9 mouse cellular contexts compared by ENCODE assay signal in the genomic region with DNA sequence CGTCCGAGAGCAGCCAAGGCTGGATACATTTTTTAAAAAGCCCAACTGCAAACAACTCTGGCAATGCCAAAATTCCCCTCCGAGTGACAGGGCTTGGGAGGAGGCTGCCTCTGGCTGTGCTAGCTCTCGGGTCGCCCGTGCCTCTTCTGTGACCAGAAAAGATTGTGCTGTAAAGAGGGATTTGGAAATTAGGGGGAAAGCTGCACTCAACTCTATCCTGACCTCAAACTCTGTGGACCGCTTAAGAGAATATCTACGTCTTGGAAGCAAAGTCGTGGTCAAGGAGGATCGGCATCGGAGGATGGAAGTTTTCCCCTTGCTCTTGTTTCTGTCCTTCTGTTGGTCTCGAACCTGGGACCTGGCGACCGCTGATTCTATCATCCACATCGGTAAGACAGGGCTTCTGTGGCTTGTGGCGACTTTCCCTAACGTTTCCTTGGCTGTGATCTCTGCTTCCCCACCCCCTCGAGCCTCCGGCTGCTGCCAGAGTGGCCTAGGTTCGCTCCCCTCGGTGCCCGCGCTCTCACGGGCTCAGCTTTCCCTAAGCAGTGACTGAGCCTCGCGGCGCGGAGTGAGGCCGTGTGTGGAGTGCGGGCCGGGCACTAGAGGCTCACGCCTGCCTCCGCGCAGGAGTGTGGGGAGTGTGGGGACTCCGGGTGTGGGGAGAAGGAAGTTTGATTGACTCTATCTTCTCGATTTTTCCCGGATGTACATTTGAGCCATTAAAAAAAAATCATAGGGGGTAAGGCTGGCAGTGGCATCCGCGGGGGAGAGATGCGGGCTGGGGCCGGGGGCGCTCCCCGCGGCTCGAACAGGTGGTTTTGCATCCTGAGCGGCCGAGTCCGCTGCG. TPM values are rescaled to one million over a fixed set of nuclear protein-coding genes. Genes with fewer than 3 reads are reported as not detected.
DNase-seq lines count a peak whose midpoint lies in the region; ATAC-seq and TF ChIP-seq lines count a peak whose summit lies in the region.
"Had no signal": no experiment of that assay in that cellular context is flagged by ENCODE, and none has a peak within 500 bp of the region (broad histone marks: within the 10 kb centered on the region; RNA-seq: fewer than 3 reads in every experiment).

No protein-coding gene starts in this region.

- peak; percentile 61 for DNase-seq in lung, embryonic 14.5 days
- DNase-seq in lung, postnatal 36 days, result no peak
- DNase-seq in cerebellum, postnatal 4 days (ENCODE audit: low spot score in 2 of 2), result peak; percentile 28 to 55
- peak; percentile 18 to 21 for DNase-seq in gastrocnemius, postnatal 4 days (ENCODE audit: low spot score in 2 of 2)
- DNase-seq in layer of hippocampus, postnatal 25 days (ENCODE audit: extremely low spot score in 1 of 2, low spot score in 1 of 2), result peak; percentile 56 to 58

- H3K4me1 ChIP-seq in lung, embryonic 14.5 days (ENCODE audit: insufficient read depth), result no peaks in the 10 kb centered on the region
- H3K4me1 ChIP-seq in stomach, embryonic 16.5 days (ENCODE audit: control insufficient read depth, insufficient read depth, low read length), result 0 out of 2 replicates have a peak, but pooled peaks cover 3% of the 10 kb centered on the region

- H3K4me2 ChIP-seq in lung, embryonic 14.5 days, result peak overlapping the region; percentile 96
- peak overlapping the region; percentile 99 for H3K4me2 ChIP-seq in stomach, embryonic 16.5 days (ENCODE audit: low read depth, low read length)

- TF ChIP-seq CTCF in lung, embryonic 14.5 days (IDR thresholded peaks at IDR 0.05; ENCODE audit: low read depth), result no peak

- peak overlapping the region; percentile 67 for H3K4me3 ChIP-seq in lung, embryonic 14.5 days (ENCODE audit: low read depth, low read length)
- peak overlapping the region; percentile 68 for H3K4me3 ChIP-seq in stomach, embryonic 16.5 days (replicated peaks; ENCODE audit: low read length)

- peaks cover 16% of the 10 kb centered on the region; the same call in 1 of the 2 replicates for H3K27me3 ChIP-seq in lung, embryonic 14.5 days (ENCODE audit: insufficient read depth, low read length)
- H3K27me3 ChIP-seq in stomach, embryonic 16.5 days (ENCODE audit: control insufficient read depth, insufficient read depth, low read length), result peaks cover 20% of the 10 kb centered on the region

- peak; percentile 58; the same call in 1 of the 2 replicates for ATAC-seq in lung, embryonic 14.5 days (ENCODE audit: insufficient read depth)
- ATAC-seq in megakaryocyte progenitor cell, adult 5-6 weeks (replicated peaks; ENCODE audit: poor library complexity), result peak; percentile 26; the same call in 1 of the 2 replicates
- peak; percentile 56; the same call in 1 of the 2 replicates for ATAC-seq in stomach, embryonic 16.5 days (ENCODE audit: insufficient read depth, low FRiP score)
- ATAC-seq in inflammation-experienced regulatory T-cells, adult 6 months, result no peak

- H3K9me3 ChIP-seq in lung, embryonic 14.5 days (ENCODE audit: low read depth, low read length), result no peaks in the 10 kb centered on the region
- no peaks in the 10 kb centered on the region for H3K9me3 ChIP-seq in stomach, embryonic 16.5 days (replicated peaks; ENCODE audit: control insufficient read depth, low read length)

- under 1% methylated on average over 49 of the region's 49 CpGs for WGBS in lung, embryonic 14.5 days
- WGBS in stomach, embryonic 16.5 days, result 1% methylated on average over 49 of the region's 49 CpGs

- H3K27ac ChIP-seq in lung, embryonic 14.5 days (ENCODE audit: low read depth), result no peak overlapping the region
- no peak overlapping the region for H3K27ac ChIP-seq in stomach, embryonic 16.5 days (ENCODE audit: low read length)

- peak overlapping the region; percentile 57 for H3K9ac ChIP-seq in lung, embryonic 14.5 days
- peak overlapping the region; percentile 69 for H3K9ac ChIP-seq in stomach, embryonic 16.5 days (ENCODE audit: low read length)

- no peaks in the 10 kb centered on the region for H3K36me3 ChIP-seq in lung, embryonic 14.5 days (ENCODE audit: insufficient read depth)
- H3K36me3 ChIP-seq in stomach, embryonic 16.5 days (ENCODE audit: control insufficient read depth, insufficient read depth, low read length), result no peaks in the 10 kb centered on the region

RNA-seq across cellular contexts. Expression of a gene that starts 1.1 kb away (rescaled TPM):
- polyA plus RNA-seq in lung, embryonic 14.5 days (2014; fragmentation: Nextera tagmentation; extraction: Ambion mirVana), result 0.77 and 1.4 TPM in 2 replicates
- 1 to 10 TPM; 1.2 to 1.6 TPM for total RNA-seq in gastrocnemius, postnatal 4 days (2021)
- total RNA-seq in layer of hippocampus, postnatal 25 days (2021), result 10 to 100 TPM; 13.5 to 17.8 TPM
- total RNA-seq in megakaryocyte progenitor cell, adult 5-6 weeks (2015), result not detected in 2 replicates
- total RNA-seq in megakaryocyte progenitor cell, adult 5-6 weeks (2017), result not detected in 2 replicates
- 0.41 and 0.68 TPM in 2 replicates for polyA plus RNA-seq in stomach, embryonic 16.5 days (2015; fragmentation: Nextera tagmentation; extraction: Ambion mirVana)
- polyA plus RNA-seq in inflammation-experienced regulatory T-cells, adult 6 months (2017; shearing (Covaris generic)), result under 1 TPM in 2 of 3 experiments, not detected in 1; 0.11 to 0.16 TPM
- total RNA-seq: neutrophil, adult 5-6 weeks had no signal

Comparison
In these comparisons a context has a peak if more than half of its experiments do, and no peak if none do; other contexts are left out.
1. RNA of a gene that starts 1.1 kb away (total RNA-seq): 13.5 to 17.8 TPM in layer of hippocampus, postnatal 25 days; 1.2 to 1.6 TPM in gastrocnemius, postnatal 4 days and not detected in megakaryocyte progenitor cell, adult 5-6 weeks; every median in the first group is over 4 times any median in the second.